Comparison of ENCODE assay signal across 9 mouse cellular contexts in the genomic region with DNA sequence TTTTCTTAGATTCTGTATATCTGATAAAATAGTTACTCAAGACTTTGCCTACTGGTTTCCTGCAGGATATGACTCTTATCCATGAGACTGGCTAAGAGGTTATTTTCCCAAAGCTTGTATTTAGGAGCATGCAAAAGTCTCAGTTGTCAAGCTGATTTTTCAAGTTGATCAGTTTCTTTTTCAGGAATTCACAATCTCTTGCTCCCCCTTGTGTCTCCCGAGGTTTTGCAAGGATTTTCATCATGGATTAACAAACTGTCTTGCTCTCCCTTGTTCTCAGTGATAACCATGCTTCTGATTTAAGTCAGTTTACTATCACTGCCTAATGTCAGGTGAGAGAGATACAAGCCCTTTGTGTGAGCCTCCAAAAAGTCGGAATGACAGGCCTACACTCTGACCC. TPM values are rescaled to one million over a fixed set of nuclear protein-coding genes. Genes with fewer than 3 reads are reported as not detected.
DNase-seq lines count a peak whose midpoint lies in the region; ATAC-seq and TF ChIP-seq lines count a peak whose summit lies in the region.
"Had no signal": no experiment of that assay in that cellular context is flagged by ENCODE, and none has a peak within 500 bp of the region (broad histone marks: within the 10 kb centered on the region; RNA-seq: fewer than 3 reads in every experiment).

No protein-coding gene starts in this region.

- H3K9me3 ChIP-seq in hindbrain, postnatal 0 days (ENCODE audit: low read length), result no peaks in the 10 kb centered on the region
- no peaks in the 10 kb centered on the region for H3K9me3 ChIP-seq in hindbrain, embryonic 12.5 days (replicated peaks)
- no peaks in the 10 kb centered on the region for H3K9me3 ChIP-seq in E14TG2a.4 (ENCODE audit: low read length)
- H3K9me3 ChIP-seq: liver, embryonic 15.5 days had no signal

- WGBS in hindbrain, postnatal 0 days, result 43% methylated on average over 2 of the region's 2 CpGs
- WGBS in hindbrain, embryonic 12.5 days, result 49% methylated on average over 2 of the region's 2 CpGs

- no peak overlapping the region for H3K4me3 ChIP-seq in hindbrain, postnatal 0 days (ENCODE audit: low read length)
- no peak overlapping the region for H3K4me3 ChIP-seq in hindbrain, embryonic 12.5 days
- no peak overlapping the region for H3K4me3 ChIP-seq in E14TG2a.4 (replicated peaks; ENCODE audit: low read length)
- H3K4me3 ChIP-seq in left cerebral cortex, adult 2 months, result no peak overlapping the region
- H3K4me3 ChIP-seq: liver, embryonic 15.5 days had no signal

- H3K4me2 ChIP-seq in hindbrain, postnatal 0 days (ENCODE audit: low read depth, low read length), result no peak overlapping the region
- H3K4me2 ChIP-seq in hindbrain, embryonic 12.5 days (replicated peaks), result no peak overlapping the region
- H3K4me2 ChIP-seq: liver, embryonic 15.5 days had no signal

- peak; percentile 53 for DNase-seq in hindbrain, postnatal 0 days (ENCODE audit: low spot score)
- DNase-seq in c-Kit-positive CD71-positive TER-119-positive erythroid progenitor cells, embryonic 14.5 days (ENCODE audit: low spot score), result peak; percentile 13
- peak; percentile 16 to 21 for DNase-seq in left cerebral cortex, adult 2 months (ENCODE audit: extremely low spot score in 1 of 2, low spot score in 2 of 2)
- DNase-seq in testis, postnatal 10 days (ENCODE audit: low spot score), result no peak
- no peak for DNase-seq in thymus, postnatal 0 days (ENCODE audit: low spot score)
- DNase-seq in ovary, postnatal 36 days (ENCODE audit: low spot score), result no peak

- H3K27me3 ChIP-seq in hindbrain, postnatal 0 days (ENCODE audit: insufficient read depth, low read length), result no peaks in the 10 kb centered on the region
- H3K27me3 ChIP-seq in hindbrain, embryonic 12.5 days, result no peaks in the 10 kb centered on the region
- H3K27me3 ChIP-seq in E14TG2a.4 (ENCODE audit: insufficient read depth, low read length), result no peaks in the 10 kb centered on the region
- H3K27me3 ChIP-seq: liver, embryonic 15.5 days had no signal

- TF ChIP-seq CTCF in hindbrain, postnatal 0 days (IDR thresholded peaks at IDR 0.05; ENCODE audit: low read depth), result peak; percentile 60
- TF ChIP-seq CTCF in E14TG2a.4 (conservative IDR thresholded peaks at IDR 0.05; ENCODE audit: low read length), result peak; percentile 21; the same call in 1 of the 2 replicates
- peak; percentile 62 for TF ChIP-seq CTCF in left cerebral cortex, adult 2 months (IDR thresholded peaks at IDR 0.05)

- intact Hi-C loops in left cerebral cortex, adult 2 months (cut with DNase I), result loop anchor here (5.0 kb wide), 2 partner anchors 238 to 353 kb away; no protein-coding TSS in a partner anchor

- H3K9ac ChIP-seq in hindbrain, postnatal 0 days (replicated peaks; ENCODE audit: low read length), result no peak overlapping the region
- H3K9ac ChIP-seq in hindbrain, embryonic 12.5 days, result no peak overlapping the region
- H3K9ac ChIP-seq: liver, embryonic 15.5 days had no signal

- no peak overlapping the region for H3K27ac ChIP-seq in hindbrain, postnatal 0 days
- H3K27ac ChIP-seq in hindbrain, embryonic 12.5 days, result no peak overlapping the region
- no peak overlapping the region for H3K27ac ChIP-seq in left cerebral cortex, adult 2 months
- H3K27ac ChIP-seq: liver, embryonic 15.5 days had no signal

- ATAC-seq in hindbrain, postnatal 0 days, result no peak
- ATAC-seq in hindbrain, embryonic 12.5 days (ENCODE audit: low FRiP score), result no peak

- no peaks in the 10 kb centered on the region for H3K36me3 ChIP-seq in hindbrain, postnatal 0 days (ENCODE audit: insufficient read depth, low read length)
- no peaks in the 10 kb centered on the region for H3K36me3 ChIP-seq in hindbrain, embryonic 12.5 days
- no peaks in the 10 kb centered on the region for H3K36me3 ChIP-seq in E14TG2a.4 (ENCODE audit: insufficient read depth, low read length)
- H3K36me3 ChIP-seq: liver, embryonic 15.5 days had no signal

- H3K4me1 ChIP-seq in hindbrain, postnatal 0 days (ENCODE audit: insufficient read depth, low read length), result no peaks in the 10 kb centered on the region
- H3K4me1 ChIP-seq in hindbrain, embryonic 12.5 days, result no peaks in the 10 kb centered on the region
- no peaks in the 10 kb centered on the region for H3K4me1 ChIP-seq in E14TG2a.4 (replicated peaks; ENCODE audit: low read depth, low read length)
- H3K4me1 ChIP-seq: liver, embryonic 15.5 days had no signal

RNA-seq across cellular contexts. Expression of a gene that starts 30.5 kb away (rescaled TPM):
- not detected in 2 replicates for total RNA-seq in hindbrain, postnatal 0 days (2014; rRNA removed)
- not detected in 2 replicates for polyA plus RNA-seq in hindbrain, postnatal 0 days (2015; fragmentation: Nextera tagmentation; extraction: Ambion mirVana)
- polyA plus RNA-seq in hindbrain, embryonic 12.5 days (2016; fragmentation: Nextera tagmentation; extraction: Ambion mirVana), result not detected in 2 replicates
- not detected for total RNA-seq in left cerebral cortex, adult 2 months (2021)
- polyA plus RNA-seq in thymus, postnatal 0 days (2015; fragmentation: Nextera tagmentation; extraction: Ambion mirVana), result not detected in 2 replicates
- polyA plus RNA-seq: liver, embryonic 15.5 days had no signal

Comparison
In these comparisons a context has a peak if more than half of its experiments do, and no peak if none do; other contexts are left out.
1. DNase-seq: peak in hindbrain, postnatal 0 days (single experiment), c-Kit-positive CD71-positive TER-119-positive erythroid progenitor cells, embryonic 14.5 days (single experiment) and left cerebral cortex, adult 2 months (2 of 2); none in testis, postnatal 10 days (single experiment), thymus, postnatal 0 days (single experiment) and ovary, postnatal 36 days (single experiment).
2. Peak in every context shown above with its lines, with median percentiles within 50 percentile points of each other: CTCF ChIP-seq.